ENCODE assay signal across 8 mouse cellular contexts in the genomic region with DNA sequence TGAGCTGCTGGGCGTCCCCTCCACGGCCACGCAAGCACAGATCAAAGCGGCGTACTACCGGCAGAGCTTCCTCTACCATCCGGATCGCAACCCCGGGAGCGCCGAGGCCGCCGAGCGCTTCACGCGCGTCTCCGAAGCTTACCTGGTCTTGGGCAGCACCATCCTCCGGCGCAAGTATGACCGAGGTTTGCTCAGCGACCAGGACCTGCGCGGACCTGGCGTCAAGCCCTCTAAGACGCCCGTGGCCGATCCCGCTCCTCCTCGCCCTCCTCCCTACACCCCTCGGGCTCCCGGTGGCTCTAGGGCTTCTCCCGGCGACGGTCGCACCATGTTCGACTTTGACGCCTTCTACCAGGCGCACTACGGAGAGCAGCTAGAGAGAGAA. TPM values are rescaled to one million over a fixed set of nuclear protein-coding genes. Genes with fewer than 3 reads are reported as not detected.
A peak's percentile ranks its signal among the peaks of the same experiment; 100 is the strongest.
DNase-seq lines count a peak whose midpoint lies in the region; ATAC-seq and TF ChIP-seq lines count a peak whose summit lies in the region.

No protein-coding gene starts in this region.

- peak; percentile 60; the same call in 1 of the 2 replicates for ATAC-seq in hindbrain, embryonic 16.5 days
- peak; percentile 49 for ATAC-seq in midbrain, embryonic 14.5 days (ENCODE audit: low FRiP score, low TSS enrichment)

- peak overlapping the region; percentile 88 for H3K9ac ChIP-seq in hindbrain, embryonic 16.5 days (ENCODE audit: low read depth, low read length)
- peak overlapping the region; percentile 81 for H3K9ac ChIP-seq in midbrain, embryonic 14.5 days (replicated peaks; ENCODE audit: low read length)

- peaks cover 8% of the 10 kb centered on the region; the same call in 1 of the 2 replicates for H3K9me3 ChIP-seq in embryonic facial prominence, embryonic 10.5 days
- no peaks in the 10 kb centered on the region for H3K9me3 ChIP-seq in hindbrain, embryonic 16.5 days (ENCODE audit: control insufficient read depth, low read length)
- no peaks in the 10 kb centered on the region for H3K9me3 ChIP-seq in midbrain, embryonic 14.5 days (ENCODE audit: control insufficient read depth, low read length)

- no peak for TF ChIP-seq CTCF in left cerebral cortex, adult 2 months (IDR thresholded peaks at IDR 0.05)

- DNase-seq in left cerebral cortex, adult 2 months (ENCODE audit: extremely low spot score in 1 of 2, low spot score in 2 of 2), result no peak
- no peak for DNase-seq in left cerebral cortex, adult 8-10 months (ENCODE audit: low spot score in 2 of 2)
- no peak for DNase-seq in embryonic facial prominence, embryonic 10.5 days (ENCODE audit: low spot score)
- DNase-seq in midbrain, embryonic 14.5 days, result no peak
- no peak for DNase-seq in cerebellum, postnatal 25 days
- no peak for DNase-seq in T-cell, adult 2 months (ENCODE audit: low spot score)
- DNase-seq in thymus, postnatal 4 days, result no peak

- H3K27me3 ChIP-seq in embryonic facial prominence, embryonic 10.5 days (replicated peaks; ENCODE audit: low read depth, poor library complexity, severe bottlenecking), result no peaks in the 10 kb centered on the region
- no peaks in the 10 kb centered on the region for H3K27me3 ChIP-seq in hindbrain, embryonic 16.5 days (replicated peaks; ENCODE audit: control insufficient read depth, insufficient read depth, low read length)
- H3K27me3 ChIP-seq in midbrain, embryonic 14.5 days (ENCODE audit: control insufficient read depth, insufficient read depth, low read length), result no peaks in the 10 kb centered on the region

- peak overlapping the region; percentile 62 for H3K4me2 ChIP-seq in hindbrain, embryonic 16.5 days (ENCODE audit: low read length)
- H3K4me2 ChIP-seq in midbrain, embryonic 14.5 days (ENCODE audit: low read length), result peak overlapping the region; percentile 90

- H3K4me1 ChIP-seq in embryonic facial prominence, embryonic 10.5 days, result peaks cover 24% of the 10 kb centered on the region
- H3K4me1 ChIP-seq in hindbrain, embryonic 16.5 days (ENCODE audit: control insufficient read depth, insufficient read depth, low read depth, low read length), result peaks cover 18% of the 10 kb centered on the region
- peaks cover 13% of the 10 kb centered on the region for H3K4me1 ChIP-seq in midbrain, embryonic 14.5 days (ENCODE audit: control insufficient read depth, insufficient read depth, low read length)

- WGBS in embryonic facial prominence, embryonic 10.5 days, result under 1% methylated on average over 40 of the region's 40 CpGs
- under 1% methylated on average over 40 of the region's 40 CpGs for WGBS in hindbrain, embryonic 16.5 days
- WGBS in midbrain, embryonic 14.5 days, result under 1% methylated on average over 40 of the region's 40 CpGs

- H3K4me3 ChIP-seq in left cerebral cortex, adult 2 months, result peak overlapping the region; percentile 71
- peak overlapping the region; percentile 85 for H3K4me3 ChIP-seq in embryonic facial prominence, embryonic 10.5 days
- H3K4me3 ChIP-seq in hindbrain, embryonic 16.5 days (ENCODE audit: low read length), result peak overlapping the region; percentile 93
- peak overlapping the region; percentile 88 for H3K4me3 ChIP-seq in midbrain, embryonic 14.5 days (replicated peaks; ENCODE audit: low read depth, low read length)

- peaks cover 64% of the 10 kb centered on the region for H3K36me3 ChIP-seq in embryonic facial prominence, embryonic 10.5 days (replicated peaks)
- H3K36me3 ChIP-seq in hindbrain, embryonic 16.5 days (ENCODE audit: control insufficient read depth, insufficient read depth, low read length), result peaks cover 19% of the 10 kb centered on the region
- peaks cover 29% of the 10 kb centered on the region for H3K36me3 ChIP-seq in midbrain, embryonic 14.5 days (ENCODE audit: control insufficient read depth, insufficient read depth, low read length)

- intact Hi-C loops in left cerebral cortex, adult 2 months (cut with DNase I), result loop anchor here (5.0 kb wide), 1 partner anchor 47 kb away; no protein-coding TSS in a partner anchor

- H3K27ac ChIP-seq in left cerebral cortex, adult 2 months, result peak overlapping the region; percentile 92
- H3K27ac ChIP-seq in embryonic facial prominence, embryonic 10.5 days (replicated peaks), result peak overlapping the region; percentile 84
- peak overlapping the region; percentile 80 for H3K27ac ChIP-seq in hindbrain, embryonic 16.5 days (ENCODE audit: low read depth, low read length)
- H3K27ac ChIP-seq in midbrain, embryonic 14.5 days (replicated peaks; ENCODE audit: low read depth, low read length), result peak overlapping the region; percentile 74

RNA-seq across cellular contexts. Expression of gene Dnajc30, which starts 0.4 kb away (rescaled TPM):
- total RNA-seq in left cerebral cortex, adult 2 months (2021), result 10 to 100 TPM; 38.6 to 41.7 TPM
- 10 to 100 TPM; 40.1 to 43.0 (median 42.0) TPM for total RNA-seq in left cerebral cortex, adult 8-10 months (2022)
- 27.0 and 27.4 TPM in 2 replicates for polyA plus RNA-seq in embryonic facial prominence, embryonic 10.5 days (2016; fragmentation: Nextera tagmentation; extraction: Ambion mirVana)
- 44.0 and 45.3 TPM in 2 replicates for polyA plus RNA-seq in hindbrain, embryonic 16.5 days (2015; fragmentation: Nextera tagmentation; extraction: Ambion mirVana)
- polyA plus RNA-seq in midbrain, embryonic 14.5 days (2014; fragmentation: Nextera tagmentation; extraction: Ambion mirVana), result 47.3 and 49.3 TPM in 2 replicates

RNA-seq across cellular contexts. Expression of gene Bud23, which starts 0.4 kb away (rescaled TPM):
- 10 to 100 TPM; 53.4 to 57.3 TPM for total RNA-seq in left cerebral cortex, adult 2 months (2021)
- total RNA-seq in left cerebral cortex, adult 8-10 months (2022), result 10 to 100 TPM; 39.2 to 51.0 (median 47.5) TPM
- 190 and 194 TPM in 2 replicates for polyA plus RNA-seq in embryonic facial prominence, embryonic 10.5 days (2016; fragmentation: Nextera tagmentation; extraction: Ambion mirVana)
- 77.0 and 81.1 TPM in 2 replicates for polyA plus RNA-seq in hindbrain, embryonic 16.5 days (2015; fragmentation: Nextera tagmentation; extraction: Ambion mirVana)
- 63.8 and 71.7 TPM in 2 replicates for polyA plus RNA-seq in midbrain, embryonic 14.5 days (2014; fragmentation: Nextera tagmentation; extraction: Ambion mirVana)

RNA-seq across cellular contexts. Expression of gene Vps37d, which starts 13.7 kb away (rescaled TPM):
- 10 to 100 TPM; 26.8 to 30.8 TPM for total RNA-seq in left cerebral cortex, adult 2 months (2021)
- total RNA-seq in left cerebral cortex, adult 8-10 months (2022), result 10 to 100 TPM; 29.0 to 31.4 (median 29.7) TPM
- polyA plus RNA-seq in embryonic facial prominence, embryonic 10.5 days (2016; fragmentation: Nextera tagmentation; extraction: Ambion mirVana), result 9.2 and 9.5 TPM in 2 replicates
- 29.4 and 29.8 TPM in 2 replicates for polyA plus RNA-seq in hindbrain, embryonic 16.5 days (2015; fragmentation: Nextera tagmentation; extraction: Ambion mirVana)
- 33.4 and 40.7 TPM in 2 replicates for polyA plus RNA-seq in midbrain, embryonic 14.5 days (2014; fragmentation: Nextera tagmentation; extraction: Ambion mirVana)

RNA-seq across cellular contexts. Expression of gene Mlxipl, which starts 25.3 kb away (rescaled TPM):
- total RNA-seq in left cerebral cortex, adult 2 months (2021), result 1 to 10 TPM; 3.7 to 3.8 TPM
- total RNA-seq in left cerebral cortex, adult 8-10 months (2022), result 10 to 100 TPM in 1 of 4 experiments, 1 to 10 TPM in 3; 4.8 to 11.3 (median 7.4) TPM
- polyA plus RNA-seq in embryonic facial prominence, embryonic 10.5 days (2016; fragmentation: Nextera tagmentation; extraction: Ambion mirVana), result 3.5 and 3.8 TPM in 2 replicates
- polyA plus RNA-seq in hindbrain, embryonic 16.5 days (2015; fragmentation: Nextera tagmentation; extraction: Ambion mirVana), result 0.66 and 0.84 TPM in 2 replicates
- polyA plus RNA-seq in midbrain, embryonic 14.5 days (2014; fragmentation: Nextera tagmentation; extraction: Ambion mirVana), result 0.43 and 0.68 TPM in 2 replicates

RNA-seq across cellular contexts. Expression of gene Stx1a, which starts 41.1 kb away (rescaled TPM):
- 100 to 1,000 TPM; 340 to 346 TPM for total RNA-seq in left cerebral cortex, adult 2 months (2021)
- 100 to 1,000 TPM; 239 to 271 (median 248) TPM for total RNA-seq in left cerebral cortex, adult 8-10 months (2022)
- polyA plus RNA-seq in embryonic facial prominence, embryonic 10.5 days (2016; fragmentation: Nextera tagmentation; extraction: Ambion mirVana), result 13.5 and 13.8 TPM in 2 replicates
- 147 and 162 TPM in 2 replicates for polyA plus RNA-seq in hindbrain, embryonic 16.5 days (2015; fragmentation: Nextera tagmentation; extraction: Ambion mirVana)
- polyA plus RNA-seq in midbrain, embryonic 14.5 days (2014; fragmentation: Nextera tagmentation; extraction: Ambion mirVana), result 106 and 137 TPM in 2 replicates
